Mouse (Mus musculus) layer of hippocampus, adult 18-20 months (tissue): ENCODE data around the gene Gm3642. TPM values are rescaled to one million over a fixed set of nuclear protein-coding genes. Genes with fewer than 3 reads are reported as not detected.
"Not testable (repeated sequence)": the region's sequence is repeated elsewhere in the genome, so short reads cannot be mapped to it uniquely, and the experiment has no call there.

Experiments used
- DNase-seq, 2 experiments: peaks; one replicate each; pipeline ENCODE4 v3.0.0; 2022; ENCODE audit warnings: low spot score in 2 of 2
- long read RNA-seq: library from polyadenylated mRNA; stranded (forward); transcript quantifications from one replicate; pipeline ENCODE4 v2.0.0, GENCODE M21; 2021
- total RNA-seq, 2 experiments: library from RNA; stranded (reverse); gene quantifications; 2 replicates each; pipeline ENCODE4 v1.2.3; 2021

Gene Gm3642
- total RNA-seq = under 1 TPM; 0.20 to 0.32 TPM
- long read RNA-seq = 0 reads

DNA sequence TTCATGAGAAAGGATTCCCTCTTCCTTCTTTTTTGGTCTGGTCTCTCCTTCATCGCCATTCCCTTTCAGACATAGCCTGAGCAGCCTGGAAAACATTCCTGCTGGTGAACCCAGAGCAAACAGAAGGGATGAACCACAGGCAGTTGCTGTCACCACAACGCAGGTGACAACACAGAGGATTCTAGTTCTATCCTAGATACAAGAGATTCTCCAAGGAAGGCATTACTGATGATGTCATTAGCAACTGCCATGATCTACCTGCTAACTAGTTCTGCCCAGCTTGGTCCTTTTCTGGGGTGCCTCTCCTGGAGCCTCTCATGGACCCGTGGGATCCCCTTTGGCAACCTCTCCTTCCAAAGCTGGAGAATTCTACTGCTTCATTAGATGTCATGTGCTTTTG, at the start of gene Gm3642:
Gene Gm3642, minus strand, starts transcription at position 101 of the 400 bp plus-strand sequence.
- DNase-seq = not testable (repeated sequence)

- DNase-seq = not testable (repeated sequence)
These were observed 49.5 kb upstream of the Gm3642 start, which contains the start of gene Gm3667 for GRCm38 (mm10) chr14:6889521-6890012. Gene Gm3667 (minus strand): TSS chr14:6889962.

- peak; percentile 16 to 44 for DNase-seq
These were observed 48.7 kb upstream of the Gm3642 start for GRCm38 (mm10) chr14:6888811-6889210.

DNA sequence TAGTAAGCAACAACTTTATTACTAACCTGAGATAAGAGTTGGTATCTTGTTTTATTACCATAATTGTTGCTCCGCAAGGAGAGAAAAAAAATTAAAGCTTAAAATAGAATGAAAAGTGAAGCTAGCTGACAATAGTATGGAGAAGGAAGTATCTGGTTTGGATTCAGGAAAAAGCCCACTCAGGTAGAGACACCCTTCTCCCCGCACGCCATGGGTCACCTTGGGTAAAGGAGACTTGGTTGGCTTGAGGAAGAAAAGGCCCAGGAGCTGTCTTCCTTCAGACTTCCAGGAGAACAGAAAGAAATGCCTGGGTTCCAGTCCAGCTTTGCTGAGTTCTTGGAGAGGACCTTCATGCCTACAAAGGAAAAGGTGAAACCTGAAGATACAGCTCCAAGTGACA, 16.8 kb downstream of the Gm3642 start:
- not testable (repeated sequence) for DNase-seq

Other genes with a start within 250 kb of the Gm3642 start
- gene Gm3629, start 249.7 kb downstream of the Gm3642 start, total RNA-seq = under 1 TPM; 0.41 to 0.62 TPM
- gene Gm3460, start 217.9 kb downstream of the Gm3642 start, total RNA-seq = not detected
- not detected for gene Gm10251, start 156.1 kb downstream of the Gm3642 start, total RNA-seq
- not detected for gene Gm8050, start 120.1 kb downstream of the Gm3642 start, total RNA-seq
- 1 to 10 TPM; 3.9 to 4.3 TPM for gene Gm3636, start 98.0 kb downstream of the Gm3642 start, total RNA-seq
- gene Gm8362, start 65.9 kb downstream of the Gm3642 start, total RNA-seq = not detected
- gene Gm3667, start 49.7 kb upstream of the Gm3642 start, total RNA-seq = 1 to 10 TPM in 1 of 2 experiments, under 1 TPM in 1; 0.81 to 1.9 TPM
- not detected for gene Gm6356, start 133.5 kb upstream of the Gm3642 start, total RNA-seq
- under 1 TPM; 0.37 to 0.79 TPM for gene Gm10406, start 187.1 kb upstream of the Gm3642 start, total RNA-seq
- gene Gm3685, start 204.7 kb upstream of the Gm3642 start, total RNA-seq = not detected